Mouse (Mus musculus) myocyte (in vitro differentiated cells): ENCODE results near the gene Lrrc73. TPM values are rescaled to one million over a fixed set of nuclear protein-coding genes. Genes with fewer than 3 reads are reported as not detected.

ENCODE experiments used
- H3K27me3 ChIP-seq: one replicate; pipeline ENCODE4 v1.6.1; 2011; ENCODE audit not compliant: control insufficient read depth, insufficient read depth, insufficient read length
- H3K36me3 ChIP-seq: one replicate; pipeline ENCODE4 v1.6.1; 2011; ENCODE audit not compliant: control insufficient read depth, insufficient read depth
- H3K4me2 ChIP-seq: one replicate; pipeline ENCODE4 v1.6.1; 2011; ENCODE audit warnings: low read depth, control low read depth
- H3K4me3 ChIP-seq: one replicate; pipeline ENCODE4 v1.5.1; 2011; ENCODE audit warnings: mild to moderate bottlenecking, control low read depth, moderate library complexity
- H3K79me2 ChIP-seq: one replicate; pipeline ENCODE4 v1.6.1; 2011; ENCODE audit not compliant: control insufficient read depth, insufficient read depth
- H3ac ChIP-seq: one replicate; pipeline ENCODE4 v1.6.1; 2011; ENCODE audit not compliant: control insufficient read depth, insufficient read length
- CEBPB ChIP-seq: IDR thresholded peaks from 2 replicates; pipeline ENCODE4 v1.6.1; 2011; ENCODE audit warnings: mild to moderate bottlenecking, moderate library complexity; ENCODE audit not compliant: poor library complexity, insufficient read depth, severe bottlenecking
- E2F4 ChIP-seq: IDR thresholded peaks from one replicate; pipeline ENCODE4 v1.6.1; 2011; ENCODE audit warnings: mild to moderate bottlenecking, control low read depth, moderate library complexity; ENCODE audit not compliant: insufficient read depth
- MAX ChIP-seq: IDR thresholded peaks from one replicate; pipeline ENCODE4 v1.6.1; 2011; ENCODE audit warnings: low read depth, mild to moderate bottlenecking, control low read depth
- MYOD1 ChIP-seq, 3 experiments: IDR thresholded peaks; one replicate each; pipeline ENCODE4 v1.6.1; 2011; ENCODE audit warnings: control low read depth in 2 of 3, low read depth in 2 of 3, mild to moderate bottlenecking in 2 of 3, moderate library complexity in 1 of 3; ENCODE audit not compliant: insufficient read length in 2 of 3, control insufficient read depth in 1 of 3
- MYOG ChIP-seq, 3 experiments: IDR thresholded peaks; one replicate each; pipeline ENCODE4 v1.6.1; 2011; ENCODE audit warnings: control low read depth in 2 of 3, low read depth in 2 of 3, mild to moderate bottlenecking in 2 of 3; ENCODE audit not compliant: insufficient read length in 2 of 3, control insufficient read depth in 1 of 3, insufficient read depth in 1 of 3
- POLR2A ChIP-seq: IDR thresholded peaks from one replicate; pipeline ENCODE4 v1.6.1; 2011; ENCODE audit warnings: low read depth, mild to moderate bottlenecking, control low read depth, moderate library complexity; ENCODE audit not compliant: insufficient read length
- POLR2AphosphoS2 ChIP-seq: IDR thresholded peaks from one replicate; pipeline ENCODE4 v1.6.1; 2011; ENCODE audit warnings: low read depth, control low read depth; ENCODE audit not compliant: insufficient read length
- REST ChIP-seq: IDR thresholded peaks from one replicate; pipeline ENCODE4 v1.6.1; 2011; ENCODE audit warnings: mild to moderate bottlenecking, control low read depth, moderate library complexity; ENCODE audit not compliant: insufficient read depth, insufficient read length
- SRF ChIP-seq: IDR thresholded peaks from one replicate; pipeline ENCODE4 v1.6.1; 2011; ENCODE audit warnings: low read depth; ENCODE audit not compliant: control insufficient read depth, insufficient read length
- TCF12 ChIP-seq: IDR thresholded peaks from one replicate; pipeline ENCODE4 v1.6.1; 2011; ENCODE audit warnings: mild to moderate bottlenecking, control low read depth; ENCODE audit not compliant: poor library complexity, insufficient read depth, severe bottlenecking
- TCF3 ChIP-seq: IDR thresholded peaks from one replicate; pipeline ENCODE4 v1.6.1; 2011; ENCODE audit warnings: low read depth, control low read depth; ENCODE audit not compliant: insufficient read length
- USF1 ChIP-seq: IDR thresholded peaks from one replicate; pipeline ENCODE4 v1.6.1; 2011; ENCODE audit warnings: low read depth, mild to moderate bottlenecking, control low read depth, moderate library complexity
- polyA plus RNA-seq: library from polyadenylated mRNA; unstranded; fragments of >200 nt; fragmentation: generic; extraction: Trizol; gene quantifications from one replicate; pipeline ENCODE4 v1.2.1, GENCODE M21; 2012; ENCODE audit warnings: missing spikeins

The Lrrc73 gene
- polyA plus RNA-seq, 1 experiment, result 2.0 TPM

GRCm38 (mm10) chr17:46241471-46241870, 11.9 kb upstream of the Lrrc73 start:
- H3K4me3 ChIP-seq, result no peak overlapping the region
- no peak overlapping the region for H3ac ChIP-seq
- TF ChIP-seq MYOG (IDR thresholded peaks at IDR 0.05; ENCODE audit: control insufficient read depth in 1 of 3, insufficient read depth in 1 of 3, insufficient read length in 2 of 3, low read depth in 2 of 3) (no peak), E2F4 (no peak), CEBPB (no peak), MYOD1 (IDR thresholded peaks at IDR 0.05; ENCODE audit: control insufficient read depth in 1 of 3, insufficient read length in 2 of 3, low read depth in 2 of 3) (no peak), POLR2A (no peak), POLR2AphosphoS2 (no peak), TCF3 (no peak), MAX (no peak), REST (no peak), SRF (no peak), TCF12 (no peak), USF1 (no peak)
- peaks cover 34% of the 10 kb centered on the region for H3K36me3 ChIP-seq
- no peak overlapping the region for H3K4me2 ChIP-seq
- peaks cover 8% of the 10 kb centered on the region for H3K79me2 ChIP-seq
- H3K27me3 ChIP-seq, result no peaks in the 10 kb centered on the region

DNA sequence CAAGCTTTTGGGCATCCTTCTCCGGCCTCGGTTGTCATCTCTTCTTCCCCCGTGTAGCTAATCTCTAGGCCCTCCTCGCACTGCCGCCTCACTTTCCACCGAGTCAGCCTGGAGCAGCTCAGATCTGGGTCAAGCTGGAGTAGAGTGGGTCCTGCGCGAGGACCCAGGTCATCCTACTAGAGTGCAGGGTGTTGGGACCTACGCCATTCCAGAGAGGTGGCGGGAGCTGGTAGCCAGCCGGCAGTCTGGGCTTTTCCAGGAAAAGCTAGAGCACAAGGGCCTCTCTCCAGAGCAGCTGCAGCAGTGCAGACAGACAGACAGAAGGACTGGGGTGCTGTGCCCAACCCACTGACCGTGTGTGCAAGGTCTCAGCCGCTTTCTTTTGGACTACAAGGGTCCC, 11.1 kb upstream of the Lrrc73 start:
- Histone ChIP-seq H3K27me3 (no peaks in the 10 kb centered on the region), H3K4me3 (no peak overlapping the region), H3K79me2 (peaks cover 16% of the 10 kb centered on the region), H3K4me2 (no peak overlapping the region), H3K36me3 (peaks cover 26% of the 10 kb centered on the region), H3ac (no peak overlapping the region)
- TF ChIP-seq USF1 (no peak), POLR2AphosphoS2 (peak; percentile 28)

GRCm38 (mm10) chr17:46242993-46243392, 10.3 kb upstream of the Lrrc73 start:
- no peak overlapping the region for H3K4me2 ChIP-seq
- H3ac ChIP-seq, result no peak overlapping the region
- TF ChIP-seq USF1 (no peak), POLR2AphosphoS2 (peak; percentile 51)
- peaks cover 22% of the 10 kb centered on the region for H3K79me2 ChIP-seq
- no peak overlapping the region for H3K4me3 ChIP-seq
- H3K27me3 ChIP-seq, result no peaks in the 10 kb centered on the region
- peaks cover 23% of the 10 kb centered on the region for H3K36me3 ChIP-seq

DNA sequence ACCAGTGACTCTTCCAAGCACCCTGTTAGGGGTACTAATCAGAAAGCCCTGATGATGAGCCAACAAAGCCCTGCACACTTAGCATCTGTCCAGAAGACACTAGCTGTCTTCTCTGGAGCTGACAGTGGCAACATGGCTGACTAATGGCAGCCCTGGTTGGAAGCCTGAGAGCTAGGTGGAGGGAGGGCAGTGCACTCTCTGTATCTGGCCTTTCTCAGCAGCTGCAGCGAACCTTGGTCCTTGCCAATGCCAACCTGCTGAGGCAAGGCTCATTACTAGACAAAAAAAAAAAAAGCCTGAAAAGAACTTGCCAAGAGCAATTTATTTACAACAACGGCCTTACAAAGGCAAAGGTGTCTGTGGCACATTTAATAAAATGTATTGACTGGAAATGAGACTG, 9.7 kb upstream of the Lrrc73 start:
- Histone ChIP-seq H3ac (no peak overlapping the region), H3K4me2 (no peak overlapping the region), H3K27me3 (no peaks in the 10 kb centered on the region), H3K4me3 (no peak overlapping the region), H3K79me2 (peaks cover 29% of the 10 kb centered on the region), H3K36me3 (peaks cover 23% of the 10 kb centered on the region)
- peak; percentile 40 for TF ChIP-seq POLR2AphosphoS2
- TF ChIP-seq MAX, result no peak
- TF ChIP-seq TCF12, result no peak
- no peak for TF ChIP-seq MYOG (IDR thresholded peaks at IDR 0.05; ENCODE audit: control insufficient read depth in 1 of 3, insufficient read depth in 1 of 3, insufficient read length in 2 of 3, low read depth in 2 of 3)
- TF ChIP-seq SRF, result no peak
- no peak for TF ChIP-seq TCF3
- TF ChIP-seq MYOD1 (IDR thresholded peaks at IDR 0.05; ENCODE audit: control insufficient read depth in 1 of 3, insufficient read length in 2 of 3, low read depth in 2 of 3), result no peak

GRCm38 (mm10) chr17:46244579-46244978, 8.8 kb upstream of the Lrrc73 start:
- no peak overlapping the region for H3ac ChIP-seq
- H3K36me3 ChIP-seq, result peaks cover 21% of the 10 kb centered on the region
- no peak overlapping the region for H3K4me2 ChIP-seq
- TF ChIP-seq E2F4 (no peak), POLR2AphosphoS2 (peak; percentile 70), POLR2A (peak; percentile 30), MYOG (IDR thresholded peaks at IDR 0.05; ENCODE audit: control insufficient read depth in 1 of 3, insufficient read depth in 1 of 3, insufficient read length in 2 of 3, low read depth in 2 of 3) (no peak)
- H3K27me3 ChIP-seq, result no peaks in the 10 kb centered on the region
- no peak overlapping the region for H3K4me3 ChIP-seq
- peaks cover 38% of the 10 kb centered on the region for H3K79me2 ChIP-seq

DNA sequence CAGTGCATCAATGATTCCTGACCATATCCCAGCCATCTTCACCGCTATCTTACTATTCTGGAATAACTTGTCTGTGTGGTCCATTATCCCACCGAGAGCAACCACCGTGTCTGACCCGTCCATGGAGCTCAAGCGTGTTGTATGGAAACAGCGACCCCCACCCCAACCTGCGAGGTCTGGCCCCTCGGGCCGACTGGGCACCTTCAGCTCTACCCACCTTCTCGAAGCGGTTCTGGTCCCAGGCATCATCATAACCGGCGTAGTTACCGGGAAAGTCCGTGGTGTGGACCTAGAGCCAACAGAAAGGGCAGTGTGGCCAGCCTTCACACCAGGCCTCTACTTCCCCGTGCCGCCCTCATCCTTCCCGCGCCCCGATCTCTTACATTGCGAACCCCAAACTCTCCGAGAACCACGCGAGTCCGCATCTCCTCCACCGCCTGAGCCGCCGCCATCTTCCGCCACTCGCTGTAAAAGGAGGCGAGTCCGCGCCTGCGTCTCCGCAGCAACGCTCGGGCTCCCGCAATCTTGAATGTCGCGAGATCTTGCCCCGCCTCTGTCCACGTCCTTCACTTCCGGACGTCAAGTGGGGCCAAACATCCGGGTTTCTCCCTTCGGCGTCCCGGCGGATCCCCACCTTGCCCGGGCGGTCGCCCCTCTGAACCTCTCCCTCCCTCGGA, 5.7 kb upstream of the Lrrc73 start, which contains the start of the genes Polr1c and Yipf3:
Polr1c (minus strand) TSS at position 543 of the 677 bp plus-strand sequence.
Yipf3 (plus strand) TSS at position 569 of the 677 bp plus-strand sequence.
- Histone ChIP-seq H3K27me3 (no peaks in the 10 kb centered on the region), H3K4me2 (peak within 1 kb of the TSS; percentile 97), H3ac (peak within 1 kb of the TSS; percentile 75), H3K36me3 (peaks cover 7% of the 10 kb centered on the region), H3K4me3 (peak within 1 kb of the TSS; percentile 81), H3K79me2 (peaks cover 39% of the 10 kb centered on the region)
- no peak for TF ChIP-seq MYOG (IDR thresholded peaks at IDR 0.05; ENCODE audit: control insufficient read depth in 1 of 3, insufficient read depth in 1 of 3, insufficient read length in 2 of 3, low read depth in 2 of 3)
- TF ChIP-seq E2F4, result no peak
- peak; percentile 93 for TF ChIP-seq POLR2AphosphoS2
- peak; percentile 95 for TF ChIP-seq POLR2A
- no peak for TF ChIP-seq TCF3
- no peak for TF ChIP-seq TCF12
- peak; percentile 23 for TF ChIP-seq SRF
